Mouse (Mus musculus): ENCODE data around the gene Coro6. TPM values are rescaled to one million over a fixed set of nuclear protein-coding genes. Genes with fewer than 3 reads are reported as not detected.

Coro6 gene
- polyA plus RNA-seq, 1 experiment = 7.9 TPM

DNA sequence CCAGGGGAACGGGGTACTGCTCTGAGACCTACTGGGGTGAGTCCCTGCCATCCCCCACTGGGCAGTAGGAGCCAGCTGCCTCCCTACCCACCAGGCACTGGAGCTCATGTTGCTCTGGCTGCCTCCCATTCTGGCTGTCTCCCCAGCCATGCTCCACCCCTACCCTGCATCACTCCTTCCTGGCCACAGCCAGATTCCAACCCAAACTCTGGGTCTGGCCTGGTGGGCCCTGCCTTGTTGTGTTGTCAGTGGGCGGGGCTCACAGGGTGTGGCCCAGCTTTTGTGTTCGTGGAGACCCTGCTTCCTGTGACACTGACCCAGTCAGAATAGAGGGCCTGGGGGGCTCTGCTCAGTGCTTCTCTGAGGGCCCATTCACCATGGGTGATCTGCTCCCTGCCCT lies 41.3 kb downstream of the Coro6 start:
- 68% methylated on average over 3 of the region's 3 CpGs for WGBS
- Histone ChIP-seq H3K27me3 (replicated peaks; ENCODE audit: control insufficient read depth, insufficient read depth, low read length) (no peaks in the 10 kb centered on the region), H3K27ac (ENCODE audit: insufficient read depth, low read depth, low read length) (no peak overlapping the region), H3K36me3 (ENCODE audit: control insufficient read depth, insufficient read depth, low read length) (no peaks in the 10 kb centered on the region; the same call in 1 of the 2 replicates), H3K4me1 (ENCODE audit: control insufficient read depth, insufficient read depth, low read length) (peaks cover 8% of the 10 kb centered on the region), H3K4me3 (ENCODE audit: insufficient read depth, low read depth, low read length) (no peak overlapping the region)
- DNase-seq = no peak
- no peak for TF ChIP-seq CTCF (conservative IDR thresholded peaks at IDR 0.05; ENCODE audit: insufficient read depth, insufficient read length, low read depth, low read length)
- no peak for TF ChIP-seq POLR2A (IDR thresholded peaks at IDR 0.05; ENCODE audit: low read depth, low read length)

DNA sequence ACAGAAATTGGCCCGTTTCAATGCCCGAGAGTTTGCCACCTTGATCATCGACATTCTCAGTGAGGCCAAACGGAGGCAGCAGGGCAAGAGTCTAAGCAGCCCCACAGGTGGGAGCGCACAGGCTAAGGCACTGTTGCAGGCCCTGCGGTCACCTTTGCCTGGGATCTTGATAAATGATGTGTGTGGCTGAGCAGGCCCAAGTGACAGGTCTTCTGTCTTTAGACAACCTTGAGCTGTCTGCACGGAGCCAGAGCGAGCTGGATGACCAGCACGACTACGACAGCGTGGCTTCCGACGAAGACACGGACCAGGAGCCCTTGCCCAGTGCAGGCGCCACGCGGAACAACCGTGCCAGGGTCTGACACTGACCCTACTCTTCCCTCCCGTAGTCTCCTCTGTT lies 42.2 kb downstream of the Coro6 start:
- TF ChIP-seq CTCF (conservative IDR thresholded peaks at IDR 0.05; ENCODE audit: insufficient read depth, insufficient read length, low read depth, low read length) (no peak), POLR2A (IDR thresholded peaks at IDR 0.05; ENCODE audit: low read depth, low read length) (no peak)
- Histone ChIP-seq H3K27me3 (replicated peaks; ENCODE audit: control insufficient read depth, insufficient read depth, low read length) (no peaks in the 10 kb centered on the region), H3K4me1 (ENCODE audit: control insufficient read depth, insufficient read depth, low read length) (peaks cover 7% of the 10 kb centered on the region), H3K36me3 (ENCODE audit: control insufficient read depth, insufficient read depth, low read length) (no peaks in the 10 kb centered on the region; the same call in 1 of the 2 replicates), H3K27ac (ENCODE audit: insufficient read depth, low read depth, low read length) (no peak overlapping the region), H3K4me3 (ENCODE audit: insufficient read depth, low read depth, low read length) (no peak overlapping the region)
- WGBS = 91% methylated on average over 19 of the region's 19 CpGs
- no peak for DNase-seq

DNA sequence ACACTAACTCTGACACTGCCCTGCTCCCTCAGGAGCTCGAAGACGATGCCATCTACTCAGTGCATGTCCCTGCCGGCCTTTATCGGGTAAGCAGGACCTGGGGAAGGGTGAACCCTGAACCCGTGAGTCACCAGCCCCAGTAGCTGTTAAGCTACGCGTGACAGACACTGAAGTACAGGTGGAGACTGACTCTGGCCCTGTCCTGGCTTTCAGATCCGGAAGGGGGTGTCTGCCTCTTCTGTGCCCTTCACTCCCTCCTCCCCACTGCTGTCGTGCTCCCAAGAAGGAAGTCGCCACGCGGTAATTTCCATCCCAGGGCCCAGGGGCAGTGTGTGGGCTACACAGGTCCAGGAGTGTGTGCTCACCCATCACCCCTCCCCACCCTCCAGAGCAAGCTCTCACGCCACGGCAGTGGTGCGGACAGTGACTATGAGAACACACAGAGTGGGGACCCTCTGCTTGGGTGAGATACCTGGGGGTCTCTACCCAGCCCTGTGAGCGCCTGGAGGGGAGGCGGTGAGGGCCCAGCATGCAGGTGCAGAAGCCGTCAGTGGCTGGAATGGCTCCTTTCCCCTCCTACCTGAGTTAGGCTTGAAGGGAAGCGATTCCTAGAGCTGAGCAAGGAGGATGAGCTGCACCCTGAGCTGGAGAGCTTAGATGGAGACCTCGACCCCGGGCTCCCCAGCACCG lies 43.2 kb downstream of the Coro6 start:
- peaks cover 7% of the 10 kb centered on the region for H3K4me1 ChIP-seq (ENCODE audit: control insufficient read depth, insufficient read depth, low read length)
- WGBS = 72% methylated on average over 22 of the region's 22 CpGs
- H3K27me3 ChIP-seq (replicated peaks; ENCODE audit: control insufficient read depth, insufficient read depth, low read length) = no peaks in the 10 kb centered on the region
- no peaks in the 10 kb centered on the region; the same call in 1 of the 2 replicates for H3K36me3 ChIP-seq (ENCODE audit: control insufficient read depth, insufficient read depth, low read length)
- H3K4me3 ChIP-seq (ENCODE audit: insufficient read depth, low read depth, low read length) = no peak overlapping the region
- TF ChIP-seq POLR2A (IDR thresholded peaks at IDR 0.05; ENCODE audit: low read depth, low read length) = no peak
- TF ChIP-seq CTCF (conservative IDR thresholded peaks at IDR 0.05; ENCODE audit: insufficient read depth, insufficient read length, low read depth, low read length) = no peak
- DNase-seq = no peak
- no peak overlapping the region for H3K27ac ChIP-seq (ENCODE audit: insufficient read depth, low read depth, low read length)

DNA sequence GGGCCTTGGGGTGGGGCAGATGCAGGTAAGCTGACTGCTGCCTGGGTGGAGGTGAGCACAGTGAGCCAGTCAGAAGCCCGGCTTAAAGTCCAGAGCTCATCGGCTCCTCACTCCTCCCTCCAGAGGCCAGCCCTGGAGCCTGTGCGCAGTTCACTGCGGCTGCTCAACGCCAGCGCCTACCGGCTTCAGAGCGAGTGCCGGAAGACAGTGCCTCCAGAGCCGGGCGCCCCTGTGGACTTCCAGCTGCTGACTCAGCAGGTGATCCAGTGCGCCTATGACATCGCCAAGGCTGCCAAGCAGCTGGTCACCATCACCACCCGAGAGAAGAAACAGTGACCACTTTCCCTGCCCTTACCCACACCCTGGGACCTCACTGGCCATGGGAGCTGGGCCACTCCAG lies 44.1 kb downstream of the Coro6 start:
- Histone ChIP-seq H3K36me3 (ENCODE audit: control insufficient read depth, insufficient read depth, low read length) (no peaks in the 10 kb centered on the region; the same call in 1 of the 2 replicates), H3K27ac (ENCODE audit: insufficient read depth, low read depth, low read length) (no peak overlapping the region), H3K27me3 (replicated peaks; ENCODE audit: control insufficient read depth, insufficient read depth, low read length) (no peaks in the 10 kb centered on the region), H3K4me1 (ENCODE audit: control insufficient read depth, insufficient read depth, low read length) (peaks cover 7% of the 10 kb centered on the region), H3K4me3 (ENCODE audit: insufficient read depth, low read depth, low read length) (no peak overlapping the region)
- TF ChIP-seq CTCF (conservative IDR thresholded peaks at IDR 0.05; ENCODE audit: insufficient read depth, insufficient read length, low read depth, low read length) (no peak), POLR2A (IDR thresholded peaks at IDR 0.05; ENCODE audit: low read depth, low read length) (no peak)
- peak; percentile 88 for DNase-seq
- WGBS = 32% methylated on average over 14 of the region's 14 CpGs

DNA sequence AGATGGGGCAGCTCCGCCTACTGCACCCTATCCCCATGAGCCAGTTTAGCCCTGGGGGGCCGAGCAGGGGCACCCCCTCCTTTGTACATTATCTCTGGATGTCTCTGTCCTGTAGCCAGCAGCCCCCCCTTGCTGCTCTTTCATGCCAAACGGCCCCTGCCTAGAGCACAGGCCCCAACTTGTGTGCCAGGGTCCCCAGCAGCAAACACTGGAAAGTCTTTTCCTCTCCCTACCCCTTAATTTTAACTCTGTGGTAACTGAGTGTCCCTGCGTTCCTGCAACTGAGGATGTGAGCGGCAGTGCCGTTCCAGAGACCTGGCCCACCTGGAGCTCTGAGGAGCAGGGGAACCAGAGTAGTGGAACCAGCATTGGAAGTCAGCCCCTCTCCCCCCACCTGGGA lies 44.7 kb downstream of the Coro6 start:
- WGBS = 89% methylated on average over 6 of the region's 6 CpGs
- Histone ChIP-seq H3K27ac (ENCODE audit: insufficient read depth, low read depth, low read length) (no peak overlapping the region), H3K27me3 (replicated peaks; ENCODE audit: control insufficient read depth, insufficient read depth, low read length) (no peaks in the 10 kb centered on the region), H3K36me3 (ENCODE audit: control insufficient read depth, insufficient read depth, low read length) (no peaks in the 10 kb centered on the region; the same call in 1 of the 2 replicates), H3K4me3 (ENCODE audit: insufficient read depth, low read depth, low read length) (no peak overlapping the region), H3K4me1 (ENCODE audit: control insufficient read depth, insufficient read depth, low read length) (peaks cover 7% of the 10 kb centered on the region)
- TF ChIP-seq POLR2A (IDR thresholded peaks at IDR 0.05; ENCODE audit: low read depth, low read length) = no peak
- no peak for TF ChIP-seq CTCF (conservative IDR thresholded peaks at IDR 0.05; ENCODE audit: insufficient read depth, insufficient read length, low read depth, low read length)
- no peak for DNase-seq

- no peaks in the 10 kb centered on the region for H3K27me3 ChIP-seq (replicated peaks; ENCODE audit: control insufficient read depth, insufficient read depth, low read length)
- DNase-seq = no peak
- no peak for TF ChIP-seq CTCF (conservative IDR thresholded peaks at IDR 0.05; ENCODE audit: insufficient read depth, insufficient read length, low read depth, low read length)
- no peak for TF ChIP-seq POLR2A (IDR thresholded peaks at IDR 0.05; ENCODE audit: low read depth, low read length)
- H3K4me1 ChIP-seq (ENCODE audit: control insufficient read depth, insufficient read depth, low read length) = peaks cover 9% of the 10 kb centered on the region
- WGBS = 78% methylated on average over 4 of the region's 4 CpGs
- no peak overlapping the region for H3K27ac ChIP-seq (ENCODE audit: insufficient read depth, low read depth, low read length)
- no peak overlapping the region for H3K4me3 ChIP-seq (ENCODE audit: insufficient read depth, low read depth, low read length)
- no peaks in the 10 kb centered on the region; the same call in 1 of the 2 replicates for H3K36me3 ChIP-seq (ENCODE audit: control insufficient read depth, insufficient read depth, low read length)
Observed at GRCm38 (mm10) chr11:77507426-77507825, 45.2 kb downstream of the Coro6 start.

DNA sequence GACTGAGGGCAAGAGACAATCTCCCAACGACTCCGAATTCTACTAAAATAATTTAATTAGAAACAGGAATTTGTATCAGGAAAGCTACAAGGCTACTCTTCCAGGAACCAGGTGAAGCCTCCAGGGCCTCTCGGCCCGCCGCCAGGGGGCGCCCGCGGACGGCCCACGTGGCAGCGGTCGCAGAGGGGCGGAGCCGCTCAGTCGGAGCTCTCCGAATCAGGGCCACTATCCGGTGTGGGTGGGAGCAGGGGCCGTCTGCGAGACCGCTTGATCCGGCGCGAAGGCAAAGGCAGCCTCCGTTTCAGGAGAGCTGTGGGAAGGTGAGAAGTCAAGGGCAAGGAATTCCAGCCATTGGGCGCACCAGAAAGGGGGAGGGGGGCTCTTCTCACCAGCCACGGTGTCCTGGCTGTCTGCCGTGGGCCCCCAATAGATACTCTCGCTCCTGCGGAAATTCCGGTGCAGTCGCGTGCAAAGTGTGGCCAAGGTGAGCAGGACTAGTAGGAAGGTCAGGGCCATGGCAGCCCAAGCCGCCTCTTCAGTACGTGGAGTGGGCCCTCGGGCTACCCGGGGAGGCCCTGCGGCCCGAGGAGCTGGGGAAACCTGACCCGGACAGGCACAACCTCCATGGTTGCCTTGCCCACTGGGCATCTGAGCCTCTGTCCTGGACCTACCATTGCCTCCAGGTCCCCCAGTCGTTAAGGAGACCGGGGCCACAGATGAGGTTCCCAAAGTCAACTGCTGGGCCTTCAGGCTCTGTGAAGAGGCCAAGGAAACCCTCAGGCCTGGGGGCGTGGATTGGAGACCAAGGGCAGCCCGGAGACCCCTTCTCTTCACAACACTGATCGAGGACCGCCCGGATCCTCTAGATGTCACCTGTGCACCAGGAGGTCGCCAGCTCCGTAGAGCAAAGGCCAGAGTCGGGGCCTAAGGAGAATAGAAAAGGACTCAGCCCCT lies 46.1 kb downstream of the Coro6 start:
- Histone ChIP-seq H3K4me1 (ENCODE audit: control insufficient read depth, insufficient read depth, low read length) (peaks cover 11% of the 10 kb centered on the region), H3K36me3 (ENCODE audit: control insufficient read depth, insufficient read depth, low read length) (no peaks in the 10 kb centered on the region; the same call in 1 of the 2 replicates), H3K4me3 (ENCODE audit: insufficient read depth, low read depth, low read length) (peak overlapping the region; percentile 64), H3K27ac (ENCODE audit: insufficient read depth, low read depth, low read length) (peak overlapping the region; percentile 24; the same call in 1 of the 2 replicates), H3K27me3 (replicated peaks; ENCODE audit: control insufficient read depth, insufficient read depth, low read length) (no peaks in the 10 kb centered on the region)
- TF ChIP-seq POLR2A (IDR thresholded peaks at IDR 0.05; ENCODE audit: low read depth, low read length) (no peak), CTCF (conservative IDR thresholded peaks at IDR 0.05; ENCODE audit: insufficient read depth, insufficient read length, low read depth, low read length) (peak; percentile 70)
- 18% methylated on average over 49 of the region's 49 CpGs for WGBS
- peak; percentile 91 for DNase-seq

All from kidney, adult 2 months (tissue).